Mouse (Mus musculus) layer of hippocampus, adult 2 months (tissue): ENCODE results near the gene Krtap1-3. TPM values are rescaled to one million over a fixed set of nuclear protein-coding genes. Genes with fewer than 3 reads are reported as not detected.

ENCODE experiments used
- DNase-seq, 2 experiments: peaks; one replicate each; pipeline ENCODE4 v3.0.0; 2022; ENCODE audit warnings: low spot score in 2 of 2
- H3K27ac ChIP-seq: fragments of 200-600 bp; 2 replicates; pipeline ENCODE4 v1.8.1; 2022
- H3K4me3 ChIP-seq: fragments of 200-600 bp; 2 replicates; pipeline ENCODE4 v1.8.1; 2022; ENCODE audit warnings: mild to moderate bottlenecking
- CTCF ChIP-seq: fragments of 200-600 bp; conservative IDR thresholded peaks from 2 replicates; pipeline ENCODE4 v1.8.1; 2022; ENCODE audit warnings: antibody characterized with exemption, mild to moderate bottlenecking, moderate library complexity
- total RNA-seq, 2 experiments: library from RNA; stranded (reverse); gene quantifications; 2 replicates each; pipeline ENCODE4 v1.2.3; 2021

Gene Krtap1-3
- total RNA-seq, 2 experiments from 2014 or later = not detected

DNA sequence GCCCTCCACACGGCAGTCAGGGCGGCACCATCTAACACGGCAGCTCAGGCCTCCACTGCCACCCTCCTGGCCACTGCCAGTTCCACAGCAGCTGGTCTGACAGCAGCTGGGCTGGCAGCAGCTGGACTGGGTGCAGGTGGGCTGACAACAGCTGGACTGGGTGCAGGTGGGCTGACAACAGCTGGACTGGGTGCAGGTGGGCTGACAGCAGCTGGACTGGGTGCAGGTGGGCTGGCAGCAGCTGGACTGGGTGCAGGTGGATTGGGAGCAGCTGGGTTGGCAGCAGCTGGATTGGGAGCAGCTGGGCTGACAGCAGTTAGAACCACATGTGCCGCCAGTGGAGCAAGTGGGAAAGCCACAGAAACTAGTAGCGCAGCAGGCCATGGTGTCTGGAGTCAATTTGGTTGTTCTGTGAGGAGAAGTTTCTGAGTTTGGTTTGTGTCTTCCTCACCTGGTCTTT is 7.9 kb downstream of the Krtap1-3 start, which contains the start of gene Krtap1-4:
Gene Krtap1-4, minus strand, starts transcription at position 410 of the 460 bp plus-strand sequence.
- no peak for DNase-seq
- Histone ChIP-seq H3K27ac (peak within 1 kb of the TSS; percentile 82), H3K4me3 (no peak within 1 kb of the TSS)
- TF ChIP-seq CTCF = no peak

DNA sequence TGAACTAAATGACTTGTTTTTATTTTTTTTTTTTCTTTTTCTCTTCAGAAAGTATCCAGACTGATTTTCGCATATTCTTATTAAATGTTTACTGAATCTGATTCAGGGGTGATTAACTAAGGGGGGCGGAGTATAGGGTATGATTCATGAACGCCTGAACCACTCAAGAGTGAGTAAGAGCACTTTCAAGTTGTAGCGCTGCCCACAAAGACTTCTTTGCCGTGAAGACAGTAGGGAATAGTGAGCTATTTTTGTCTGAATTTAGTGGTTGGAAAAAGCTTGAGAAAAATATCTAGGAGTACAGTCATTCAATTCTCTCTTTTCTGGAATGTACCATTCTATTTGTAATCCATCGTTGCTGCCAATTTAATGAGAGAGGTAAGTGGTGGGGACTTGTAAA is 9.6 kb downstream of the Krtap1-3 start:
- no peak overlapping the region for H3K27ac ChIP-seq
- H3K4me3 ChIP-seq = no peak overlapping the region
- TF ChIP-seq CTCF = no peak
- DNase-seq = no peak

DNA sequence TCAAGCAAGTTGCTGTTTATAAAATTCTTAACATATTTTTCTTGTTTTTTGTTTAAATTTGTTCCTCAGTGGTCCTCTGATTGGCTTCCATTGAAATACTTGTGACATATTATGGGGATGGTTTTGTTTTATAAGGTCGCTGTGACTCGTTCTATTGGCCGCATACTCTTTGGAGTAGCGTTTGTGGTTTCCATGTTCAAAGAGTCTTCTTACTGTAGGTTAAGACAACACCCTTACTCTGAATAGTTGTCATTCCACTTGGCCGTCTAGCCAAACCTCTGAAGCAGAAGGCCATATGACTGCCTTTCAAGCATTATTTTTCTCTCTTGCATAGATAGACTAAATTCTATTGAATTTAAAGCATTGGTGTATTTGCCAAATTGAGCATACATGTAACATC is 10.1 kb downstream of the Krtap1-3 start:
- Histone ChIP-seq H3K27ac (no peak overlapping the region), H3K4me3 (no peak overlapping the region)
- no peak for DNase-seq
- TF ChIP-seq CTCF = no peak

DNA sequence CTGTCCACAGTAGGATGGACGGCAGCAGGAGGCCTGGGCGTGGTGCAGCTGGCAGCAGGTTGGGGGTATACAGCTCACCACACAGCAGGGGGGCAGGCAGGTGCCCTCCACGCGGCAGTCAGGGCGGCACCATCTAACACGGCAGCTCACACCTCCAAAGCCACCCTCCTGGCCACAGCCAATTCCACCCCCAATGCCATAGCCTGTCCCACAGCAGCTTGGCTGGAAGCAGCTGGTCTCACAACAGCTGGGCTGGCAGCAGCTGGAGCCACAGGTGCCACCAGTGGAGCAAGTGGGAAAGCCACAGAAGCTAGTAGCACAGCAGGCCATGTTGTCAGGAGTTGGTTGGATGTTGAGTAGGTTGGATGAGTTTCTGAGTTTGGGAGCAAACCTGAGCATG is 10.5 kb downstream of the Krtap1-3 start, which contains the start of gene Krtap1-5:
Gene Krtap1-5, minus strand, starts transcription at position 381 of the 400 bp plus-strand sequence.
- no peak within 1 kb of the TSS for H3K4me3 ChIP-seq
- no peak for DNase-seq
- no peak within 1 kb of the TSS for H3K27ac ChIP-seq
- no peak for TF ChIP-seq CTCF

DNA sequence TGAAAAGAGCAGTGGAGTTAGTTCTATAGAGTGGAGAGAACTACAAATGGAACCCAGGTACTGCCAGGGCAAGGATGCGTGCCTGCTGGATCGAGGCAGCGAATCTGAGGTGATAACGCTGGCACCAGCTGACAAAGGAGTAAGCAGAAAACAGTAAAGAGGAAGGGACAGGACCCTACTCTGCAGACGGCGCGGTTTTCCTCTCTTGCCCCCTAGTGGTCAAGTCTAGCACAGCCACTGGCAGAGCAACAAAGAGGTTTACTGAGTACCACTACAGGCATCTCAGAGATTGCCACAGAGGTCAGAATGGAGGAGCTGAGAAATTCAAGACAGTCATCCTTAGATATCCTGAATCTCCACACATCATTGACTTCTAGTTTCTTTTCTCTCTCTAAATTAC is 17.0 kb downstream of the Krtap1-3 start:
- peak; percentile 32 to 75 for DNase-seq
- TF ChIP-seq CTCF = peak; percentile 97
- Histone ChIP-seq H3K4me3 (no peak overlapping the region), H3K27ac (no peak overlapping the region)

DNA sequence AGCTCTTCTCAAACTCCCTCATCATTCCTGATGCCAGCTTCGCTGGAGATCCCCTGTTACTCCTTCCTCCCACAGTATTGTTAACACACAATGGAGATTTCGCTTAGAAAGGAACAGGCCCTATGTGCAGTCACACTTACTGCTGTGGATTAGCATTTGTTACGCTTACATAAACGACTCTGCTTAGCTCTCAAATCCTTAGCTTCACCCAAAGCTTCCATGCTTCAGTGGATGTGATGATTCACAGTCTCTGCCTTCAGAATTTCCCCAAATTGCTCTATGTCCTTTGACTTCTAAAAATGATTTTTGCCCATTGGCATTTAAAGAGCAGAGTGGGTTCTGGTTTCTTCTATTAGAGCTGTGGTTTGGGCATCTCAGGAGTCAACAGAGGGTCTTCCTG is 18.0 kb downstream of the Krtap1-3 start:
- no peak for TF ChIP-seq CTCF
- DNase-seq = no peak
- no peak overlapping the region for H3K4me3 ChIP-seq
- no peak overlapping the region for H3K27ac ChIP-seq

DNA sequence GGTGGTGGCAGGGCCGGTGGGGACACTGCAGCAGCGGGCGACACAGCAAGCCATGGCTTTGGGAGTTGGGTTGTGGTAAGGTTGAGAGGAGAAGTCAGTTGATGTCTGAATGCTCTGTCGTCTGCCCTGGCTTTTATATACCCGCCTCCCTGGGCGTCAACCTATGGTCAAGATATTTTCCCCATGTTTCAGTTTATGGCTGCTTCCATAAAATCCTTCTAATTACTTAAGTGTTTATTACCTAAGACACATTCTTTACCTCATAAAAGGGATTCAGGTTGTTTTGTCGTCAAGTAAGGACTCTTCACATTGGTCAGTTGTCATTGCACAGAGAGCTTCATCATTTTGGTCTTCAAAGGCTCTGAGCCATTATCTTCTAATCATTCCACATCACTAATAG is 24.6 kb downstream of the Krtap1-3 start, which contains the start of gene Krtap3-1:
Gene Krtap3-1, minus strand, starts transcription at position 101 of the 400 bp plus-strand sequence.
- no peak for DNase-seq
- no peak within 1 kb of the TSS for H3K27ac ChIP-seq
- no peak within 1 kb of the TSS for H3K4me3 ChIP-seq
- TF ChIP-seq CTCF = no peak

DNA sequence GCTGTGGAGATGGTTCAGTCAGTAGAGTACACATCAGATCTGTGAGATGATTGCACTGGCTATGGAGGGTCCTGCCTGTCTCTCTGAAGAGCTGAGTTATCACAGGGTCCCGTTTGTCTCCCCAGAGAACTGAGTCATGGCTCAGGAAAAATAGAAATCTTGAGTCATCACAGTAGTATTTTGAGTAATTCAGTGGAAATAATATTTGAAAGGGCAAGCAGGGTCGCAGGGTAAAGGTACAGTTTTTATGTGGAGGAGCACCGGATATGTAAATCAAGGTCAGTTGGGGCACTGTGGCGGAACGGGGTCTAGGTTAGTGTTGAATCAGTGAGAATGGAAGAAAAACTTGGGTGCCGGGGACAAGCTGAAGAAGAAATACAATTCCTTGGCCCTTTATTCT is 28.6 kb downstream of the Krtap1-3 start:
- no peak overlapping the region for H3K27ac ChIP-seq
- no peak for TF ChIP-seq CTCF
- no peak for DNase-seq
- no peak overlapping the region for H3K4me3 ChIP-seq

DNA sequence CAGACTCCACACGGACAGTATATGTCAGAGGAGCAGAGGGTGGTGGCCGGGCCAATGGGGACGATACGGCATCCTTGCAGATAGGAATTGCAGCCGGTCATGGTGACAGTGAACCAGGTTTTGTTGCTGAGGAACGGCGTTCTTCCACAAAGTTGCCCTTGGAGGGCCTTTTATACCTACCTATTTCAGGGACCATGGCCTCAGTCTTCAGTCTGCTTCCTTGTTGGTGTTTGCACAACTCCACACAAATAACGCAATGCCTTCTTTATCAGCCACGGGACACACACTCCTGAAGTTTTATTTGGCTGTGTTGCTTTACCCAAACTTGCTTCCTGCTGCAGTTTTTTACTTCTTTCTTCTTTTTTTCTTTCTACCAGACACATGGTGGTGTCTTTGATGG is 31.8 kb downstream of the Krtap1-3 start, which contains the start of gene Gm11939:
Gene Gm11939, minus strand, starts transcription at position 101 of the 400 bp plus-strand sequence.
- no peak within 1 kb of the TSS for H3K27ac ChIP-seq
- no peak for DNase-seq
- H3K4me3 ChIP-seq = no peak within 1 kb of the TSS
- TF ChIP-seq CTCF = no peak

DNA sequence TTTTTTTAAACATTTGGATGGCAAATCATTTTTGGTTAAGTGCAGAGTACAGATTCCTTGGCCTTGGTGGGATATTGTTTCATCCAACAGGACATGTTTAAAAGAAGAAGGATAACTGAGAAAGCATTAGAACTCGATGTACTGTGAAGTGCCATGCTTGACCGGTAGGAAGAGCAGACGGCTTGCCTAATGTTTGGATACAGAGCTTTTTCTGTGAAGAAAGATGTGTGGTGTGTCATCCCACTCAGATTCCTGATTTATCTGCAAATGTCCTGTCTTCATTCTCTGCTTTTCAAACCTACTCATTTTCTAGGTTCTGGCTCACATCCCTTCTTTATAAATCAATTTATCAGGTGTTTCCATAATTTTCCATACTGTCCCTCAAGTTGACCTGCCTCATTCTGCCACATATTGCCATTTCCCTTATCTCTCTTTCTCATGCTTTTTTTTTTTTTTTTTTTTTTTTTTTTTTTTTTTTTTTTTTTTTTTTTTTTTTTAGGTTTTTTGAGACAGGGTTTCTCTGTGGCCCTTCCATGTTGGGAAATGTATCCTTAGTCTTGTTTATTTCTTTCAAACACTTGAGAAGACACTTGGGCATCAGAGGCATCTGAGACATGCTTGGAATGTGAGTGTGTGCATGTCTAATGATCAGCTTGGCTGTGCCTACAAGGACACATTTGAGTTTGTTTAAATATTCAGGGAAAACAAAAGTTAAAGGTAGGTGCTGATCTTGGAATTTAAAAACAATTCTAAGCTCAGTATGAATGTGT is 33.0 kb downstream of the Krtap1-3 start:
- H3K4me3 ChIP-seq = no peak overlapping the region
- H3K27ac ChIP-seq = no peak overlapping the region
- TF ChIP-seq CTCF = 0 out of 2 replicates have a peak, but pooled peaks have one; percentile 5
- no peak for DNase-seq

DNA sequence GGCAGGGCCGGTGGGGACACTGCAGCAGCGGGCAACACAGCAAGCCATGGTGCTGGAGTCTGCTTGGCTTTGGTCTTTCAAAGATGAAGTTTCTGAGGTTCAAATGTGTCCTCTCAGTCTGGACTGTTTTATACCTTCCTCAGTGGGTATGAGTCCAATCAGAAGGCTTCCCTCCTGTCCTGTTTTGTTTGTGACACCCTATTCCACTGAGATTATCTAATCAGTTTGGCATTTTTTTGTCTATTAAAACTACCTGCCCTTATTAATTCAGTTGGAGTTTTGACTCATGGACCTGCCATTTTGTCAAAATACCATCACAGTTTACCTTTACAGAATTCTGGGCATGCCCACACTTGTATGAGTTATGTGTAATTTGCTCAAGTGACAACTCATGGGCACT is 34.4 kb downstream of the Krtap1-3 start, which contains the start of gene Krtap3-2:
Gene Krtap3-2, minus strand, starts transcription at position 101 of the 400 bp plus-strand sequence.
- no peak for DNase-seq
- no peak within 1 kb of the TSS for H3K4me3 ChIP-seq
- TF ChIP-seq CTCF = no peak
- no peak within 1 kb of the TSS for H3K27ac ChIP-seq

DNA sequence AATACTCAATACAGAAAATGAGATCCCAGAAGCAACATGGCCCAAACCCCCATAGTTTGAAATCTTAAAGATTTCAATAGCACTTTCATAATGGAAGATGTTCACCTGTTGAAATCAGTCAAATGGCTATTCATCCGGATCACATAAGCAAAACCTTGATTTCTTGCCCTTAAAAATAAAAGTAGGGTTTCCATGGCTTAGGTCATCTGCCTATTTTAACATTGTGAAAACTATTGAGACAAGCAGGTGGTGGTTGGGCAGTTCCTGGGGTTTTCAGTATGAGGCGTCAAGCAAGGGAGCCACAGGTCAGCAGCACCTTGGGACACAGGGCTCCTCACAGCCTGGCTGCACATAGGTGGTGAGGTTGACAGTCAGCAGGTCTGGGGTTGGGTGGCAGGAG is 34.9 kb downstream of the Krtap1-3 start:
- no peak for DNase-seq

DNA sequence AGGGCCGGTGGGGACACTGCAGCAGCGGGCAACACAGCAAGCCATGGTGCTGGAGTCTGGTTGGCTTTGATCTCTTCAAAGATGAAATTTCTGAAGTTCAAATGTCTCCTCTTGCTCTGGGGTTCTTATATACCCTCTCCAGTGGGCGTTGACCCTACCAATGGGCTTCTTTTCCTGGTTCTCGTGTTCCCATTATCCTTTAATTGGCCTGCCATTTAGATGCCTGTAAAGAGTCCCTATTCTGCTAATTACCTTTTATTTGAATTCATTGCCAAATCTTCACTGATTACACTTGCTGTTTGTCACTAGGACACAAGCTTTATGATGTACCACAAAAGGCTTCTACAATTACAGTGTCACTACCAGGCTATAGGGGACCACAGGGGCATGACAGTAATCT is 40.4 kb downstream of the Krtap1-3 start, which contains the start of gene Krtap3-3:
Gene Krtap3-3, minus strand, starts transcription at position 101 of the 400 bp plus-strand sequence.
- DNase-seq = no peak
- TF ChIP-seq CTCF = no peak
- Histone ChIP-seq H3K4me3 (no peak within 1 kb of the TSS), H3K27ac (no peak within 1 kb of the TSS)

More for the DNA sequence above, 34.9 kb downstream of the Krtap1-3 start:
- no peak for TF ChIP-seq CTCF
- H3K4me3 ChIP-seq = no peak overlapping the region
- no peak overlapping the region for H3K27ac ChIP-seq
